Mouse (Mus musculus): ENCODE results near the gene Sema4a.

GRCm38 (mm10) chr3:88412636-88413035, 48.3 kb downstream of the Sema4a start:
- TF ChIP-seq CTCF (IDR thresholded peaks at IDR 0.05; ENCODE audit: extremely low read depth, insufficient read depth, low read length) (no peak), POLR2A (IDR thresholded peaks at IDR 0.05; ENCODE audit: extremely low read depth, insufficient read depth, low read length) (no peak)
